Mouse (Mus musculus) embryonic facial prominence, embryonic 11.5 days (tissue): ENCODE data around the gene Etfbkmt. TPM values are rescaled to one million over a fixed set of nuclear protein-coding genes. Genes with fewer than 3 reads are reported as not detected.
"Not testable (repeated sequence)": the region's sequence is repeated elsewhere in the genome, so short reads cannot be mapped to it uniquely, and the experiment has no call there.

ENCODE experiments used
- ATAC-seq: fragments of 200-750 bp; cut with Nextera tagmentation; replicated peaks from 2 replicates; pipeline ENCODE4 v1.8.0; 2017; ENCODE audit warnings: low read depth; ENCODE audit not compliant: insufficient number of reproducible peaks, low FRiP score, low TSS enrichment
- DNase-seq: peaks from one replicate; pipeline ENCODE4 v3.0.0-alpha.2; 2015; ENCODE audit warnings: low spot score
- H3K27ac ChIP-seq: fragments of 300-500 bp; sonication (generic); replicated peaks from 2 replicates; pipeline ENCODE4 v1.5.1; 2014; ENCODE audit warnings: mild to moderate bottlenecking, low read depth, low read length, control low read depth
- H3K27me3 ChIP-seq: fragments of 300-500 bp; sonication (generic); 2 replicates; pipeline ENCODE4 v1.6.1; 2014; ENCODE audit warnings: mild to moderate bottlenecking, low read length, moderate library complexity, mixed read lengths; ENCODE audit not compliant: control insufficient read depth, insufficient read depth
- H3K36me3 ChIP-seq: fragments of 300-500 bp; sonication (generic); replicated peaks from 2 replicates; pipeline ENCODE4 v1.6.1; 2014; ENCODE audit warnings: low read depth, mild to moderate bottlenecking, low read length, moderate library complexity, mixed read lengths; ENCODE audit not compliant: control insufficient read depth, insufficient read depth
- H3K4me1 ChIP-seq: fragments of 300-500 bp; sonication (generic); 2 replicates; pipeline ENCODE4 v1.6.1; 2014; ENCODE audit warnings: low read length, mixed read lengths; ENCODE audit not compliant: control insufficient read depth, insufficient read depth
- H3K4me2 ChIP-seq: fragments of 300-500 bp; sonication (generic); 2 replicates; pipeline ENCODE4 v1.6.1; 2014; ENCODE audit warnings: low read depth, mild to moderate bottlenecking, control low read depth, low read length, moderate library complexity
- H3K4me3 ChIP-seq: fragments of 300-500 bp; sonication (generic); 2 replicates; pipeline ENCODE4 v1.5.1; 2014; ENCODE audit warnings: low read depth, low read length, control low read depth
- H3K9ac ChIP-seq: fragments of 300-500 bp; sonication (generic); replicated peaks from 2 replicates; pipeline ENCODE4 v1.6.1; 2014; ENCODE audit warnings: mild to moderate bottlenecking, control low read depth, low read length
- H3K9me3 ChIP-seq: fragments of 300-500 bp; sonication (generic); replicated peaks from 2 replicates; pipeline ENCODE4 v1.6.1; 2016; ENCODE audit warnings: mild to moderate bottlenecking, low read length, inconsistent platforms, mixed read lengths; ENCODE audit not compliant: control insufficient read depth
- WGBS: fragments of 180-500 bp; shearing (Covaris S2); extraction: QIAGEN DNeasy Blood & Tissue Kit; methylation state at CpG from one replicate; pipeline ENCODE4 v1.1.7; 2014; 5-methylcytosine and 5-hydroxymethylcytosine counted together
- polyA plus RNA-seq: library from polyadenylated mRNA; unstranded; fragments of >200 nt; fragmentation: Nextera tagmentation; extraction: Ambion mirVana; gene quantifications from 2 replicates; pipeline ENCODE4 v1.2.1, GENCODE M21; 2014

The Etfbkmt gene
- polyA plus RNA-seq, 1 experiment from 2014 or later, result 11.4 TPM

- ATAC-seq, result 0 out of 2 replicates have a peak, but pooled peaks have one; percentile 25
- DNase-seq, result no peak
- no peaks in the 10 kb centered on the region for H3K36me3 ChIP-seq
- 94% methylated on average over 16 of the region's 16 CpGs for WGBS
- H3K27ac ChIP-seq, result no peak overlapping the region
- H3K27me3 ChIP-seq, result no peaks in the 10 kb centered on the region
- no peak overlapping the region for H3K9ac ChIP-seq
- no peaks in the 10 kb centered on the region for H3K9me3 ChIP-seq
- H3K4me2 ChIP-seq, result no peak overlapping the region
- H3K4me1 ChIP-seq, result no peaks in the 10 kb centered on the region
- H3K4me3 ChIP-seq, result no peak overlapping the region
These were observed 49.8 kb downstream of the Etfbkmt start for GRCm38 (mm10) chr6:149189340-149189922.

DNA sequence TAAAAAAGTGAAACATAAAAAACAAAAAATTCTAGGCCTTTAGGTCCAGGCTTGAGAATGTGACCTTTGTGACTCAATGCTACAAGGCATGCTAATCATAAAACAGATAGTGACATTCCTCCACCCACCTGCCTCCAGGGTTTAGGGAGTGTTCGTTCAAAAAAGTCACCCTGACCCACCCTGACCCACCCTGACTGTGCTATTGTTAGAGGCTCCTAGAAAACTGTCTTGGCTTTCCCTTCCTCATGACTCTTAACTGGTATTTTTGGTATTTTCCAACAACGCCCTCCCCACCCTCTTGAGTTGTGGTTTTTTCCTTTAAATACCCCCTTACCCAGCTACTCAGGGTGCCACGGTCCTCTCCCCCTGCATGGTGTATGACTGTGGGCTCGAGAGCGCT is 52.3 kb downstream of the Etfbkmt start:
- not testable (repeated sequence) for H3K9ac ChIP-seq, H3K27me3 ChIP-seq, H3K36me3 ChIP-seq, H3K27ac ChIP-seq, H3K9me3 ChIP-seq, ATAC-seq, H3K4me1 ChIP-seq, H3K4me2 ChIP-seq, H3K4me3 ChIP-seq, DNase-seq
- 79% methylated on average over 5 of the region's 5 CpGs for WGBS

- H3K9me3 ChIP-seq, result no peaks in the 10 kb centered on the region
- WGBS, result 77% methylated on average over 5 of the region's 5 CpGs
- H3K4me2 ChIP-seq, result no peak overlapping the region
- H3K4me3 ChIP-seq, result no peak overlapping the region
- DNase-seq (no peak), ATAC-seq (no peak)
- H3K36me3 ChIP-seq, result no peaks in the 10 kb centered on the region
- no peaks in the 10 kb centered on the region for H3K4me1 ChIP-seq
- H3K9ac ChIP-seq, result no peak overlapping the region
- no peaks in the 10 kb centered on the region for H3K27me3 ChIP-seq
- H3K27ac ChIP-seq, result no peak overlapping the region
These were observed 53.7 kb downstream of the Etfbkmt start for GRCm38 (mm10) chr6:149193276-149193905.

DNA sequence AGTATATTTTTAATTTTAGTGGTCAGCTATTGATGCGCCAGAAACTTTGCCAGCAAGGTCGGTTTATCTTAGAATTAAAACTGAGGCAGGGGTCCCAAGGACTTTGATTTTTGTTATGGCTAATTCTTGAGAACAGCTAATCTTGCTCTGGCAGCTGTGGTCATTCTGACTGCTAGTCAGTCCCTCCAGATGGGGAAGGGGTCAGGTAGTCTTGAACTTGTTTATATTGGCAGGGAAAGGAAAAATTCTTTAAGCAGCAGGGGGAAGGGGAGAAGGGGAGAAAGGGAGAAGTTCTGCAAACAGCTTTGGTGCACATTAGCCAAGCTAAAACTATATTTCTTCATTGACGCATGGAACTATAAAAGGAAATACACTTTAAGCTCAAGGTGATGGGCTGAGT is 57.5 kb downstream of the Etfbkmt start:
- no peaks in the 10 kb centered on the region for H3K9me3 ChIP-seq
- no peaks in the 10 kb centered on the region for H3K4me1 ChIP-seq
- DNase-seq (no peak), ATAC-seq (no peak)
- 69% methylated on average over 3 of the region's 3 CpGs for WGBS
- no peak overlapping the region for H3K9ac ChIP-seq
- no peak overlapping the region for H3K4me3 ChIP-seq
- no peak overlapping the region for H3K4me2 ChIP-seq
- no peaks in the 10 kb centered on the region for H3K27me3 ChIP-seq
- no peak overlapping the region for H3K27ac ChIP-seq
- no peaks in the 10 kb centered on the region for H3K36me3 ChIP-seq

DNA sequence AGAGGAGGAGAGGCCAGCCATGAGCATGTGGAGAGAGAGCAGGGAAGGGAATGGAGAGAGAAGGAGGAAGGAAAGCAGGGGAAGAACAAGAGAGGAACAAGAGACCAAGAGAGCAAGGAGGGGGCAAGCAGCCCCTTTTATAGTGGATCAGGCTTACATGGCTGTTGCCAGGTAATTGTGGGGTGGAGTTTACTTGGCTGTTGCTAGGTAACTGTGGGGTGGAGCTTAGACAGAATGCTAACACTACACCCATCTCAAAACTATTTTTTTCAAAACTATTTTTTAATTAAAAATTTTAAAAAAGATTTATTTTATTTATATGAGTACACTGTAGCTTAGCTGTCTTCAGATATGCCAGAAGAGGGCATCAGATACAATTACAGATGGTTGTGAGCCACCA is 58.9 kb downstream of the Etfbkmt start:
- Histone ChIP-seq H3K36me3 (no peaks in the 10 kb centered on the region), H3K9me3 (no peaks in the 10 kb centered on the region), H3K4me1 (no peaks in the 10 kb centered on the region), H3K27ac (no peak overlapping the region), H3K27me3 (no peaks in the 10 kb centered on the region), H3K4me3 (no peak overlapping the region), H3K9ac (no peak overlapping the region), H3K4me2 (no peak overlapping the region)
- DNase-seq (no peak), ATAC-seq (no peak)

Other genes starting within 250 kb of the Etfbkmt start
- gene Caprin2, start 243.6 kb upstream of the Etfbkmt start, polyA plus RNA-seq, result 12.8 and 13.9 TPM in 2 replicates
- 254 and 263 TPM in 2 replicates for gene Sinhcaf, start 193.4 kb upstream of the Etfbkmt start, polyA plus RNA-seq
- 7.6 and 9.8 TPM in 2 replicates for gene Dennd5b, start 38.2 kb upstream of the Etfbkmt start, polyA plus RNA-seq
- not detected in 2 replicates for gene Gm10203, start 9.7 kb upstream of the Etfbkmt start, polyA plus RNA-seq
- gene Amn1, start 48.9 kb downstream of the Etfbkmt start, polyA plus RNA-seq, result 42.0 and 50.4 TPM in 2 replicates
- 48.6 and 51.0 TPM in 2 replicates for gene Resf1, start 169.6 kb downstream of the Etfbkmt start, polyA plus RNA-seq